Mouse (Mus musculus) WW6 (cell line): ENCODE results near the gene Ggt6.
"Not testable (repeated sequence)": the region's sequence is repeated elsewhere in the genome, so short reads cannot be mapped to it uniquely, and the experiment has no call there.

Experiments
- DNase-seq: peaks from one replicate; pipeline ENCODE4 v3.0.0-alpha.2; 2013; ENCODE audit warnings: low read depth, low spot score

The Ggt6 gene

GRCm38 (mm10) chr11:72436756-72437650, 1.7 kb downstream of the Ggt6 start:
- DNase-seq: no peak

GRCm38 (mm10) chr11:72438411-72438810, 3.1 kb downstream of the Ggt6 start:
- DNase-seq: no peak

GRCm38 (mm10) chr11:72440597-72440964, 5.3 kb downstream of the Ggt6 start:
- not testable (repeated sequence) for DNase-seq

- DNase-seq: peak; percentile 92
Observed at GRCm38 (mm10) chr11:72440965-72441664, 5.8 kb downstream of the Ggt6 start, which contains the start of gene Mybbp1a. Gene Mybbp1a, plus strand, starts transcription at chr11:72441355.

- peak; percentile 81 for DNase-seq
Observed at GRCm38 (mm10) chr11:72446311-72447105, 11.2 kb downstream of the Ggt6 start.

GRCm38 (mm10) chr11:72447475-72447874, 12.1 kb downstream of the Ggt6 start:
- no peak for DNase-seq

GRCm38 (mm10) chr11:72452140-72452665, 16.9 kb downstream of the Ggt6 start:
- no peak for DNase-seq

GRCm38 (mm10) chr11:72453105-72453953, 18.0 kb downstream of the Ggt6 start:
- DNase-seq: no peak

- DNase-seq: no peak
Observed at GRCm38 (mm10) chr11:72455694-72456093, 20.4 kb downstream of the Ggt6 start.

- DNase-seq: no peak
Observed at GRCm38 (mm10) chr11:72457995-72458496, 22.7 kb downstream of the Ggt6 start.

GRCm38 (mm10) chr11:72458502-72458901, 23.2 kb downstream of the Ggt6 start:
- DNase-seq: no peak

GRCm38 (mm10) chr11:72461500-72461981, 26.2 kb downstream of the Ggt6 start:
- no peak for DNase-seq

GRCm38 (mm10) chr11:72464821-72465220, 29.5 kb downstream of the Ggt6 start:
- DNase-seq: no peak

- DNase-seq: no peak
Observed at GRCm38 (mm10) chr11:72465978-72466693, 30.8 kb downstream of the Ggt6 start.

GRCm38 (mm10) chr11:72466694-72467507, 31.6 kb downstream of the Ggt6 start:
- no peak for DNase-seq

- no peak for DNase-seq
Observed at GRCm38 (mm10) chr11:72468525-72468924, 33.2 kb downstream of the Ggt6 start.

- DNase-seq: no peak
Observed at GRCm38 (mm10) chr11:72469217-72469616, 33.9 kb downstream of the Ggt6 start.

GRCm38 (mm10) chr11:72470004-72470403, 34.7 kb downstream of the Ggt6 start:
- no peak for DNase-seq

- no peak for DNase-seq
Observed at GRCm38 (mm10) chr11:72471381-72471780, 36.1 kb downstream of the Ggt6 start.
